Mouse (Mus musculus) A20 (cell line): ENCODE results near the gene Furin.

ENCODE experiments used
- DNase-seq: peaks from one replicate; pipeline ENCODE4 v3.0.0-alpha.2; 2011; ENCODE audit warnings: low read depth, low spot score

Furin gene

GRCm38 (mm10) chr7:80405188-80405695, at the start of gene Furin:
Gene Furin, minus strand, starts transcription at chr7:80405436.
- DNase-seq = no peak

- DNase-seq = no peak
Observed at GRCm38 (mm10) chr7:80454786-80455185, 49.5 kb upstream of the Furin start.

DNA sequence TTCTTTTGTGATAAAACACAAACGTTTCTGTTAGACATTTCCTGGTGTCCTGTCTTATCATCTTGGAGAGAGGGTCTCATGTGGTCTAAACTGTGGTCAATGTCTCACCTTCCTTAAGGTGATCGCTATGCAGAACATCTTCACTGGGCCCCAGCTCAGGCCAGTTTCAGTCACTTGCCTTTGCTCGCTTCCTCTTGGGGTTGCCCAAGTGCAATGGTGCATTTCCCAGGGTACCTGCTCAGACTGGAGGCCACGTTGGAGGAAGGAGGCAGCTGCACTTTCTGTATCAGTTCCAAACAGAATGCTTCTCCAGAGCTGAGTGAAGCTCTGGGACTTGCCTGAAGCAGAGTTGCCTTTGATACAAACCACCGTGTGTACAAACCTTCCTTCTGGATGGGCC, 48.8 kb upstream of the Furin start:
- DNase-seq = peak; percentile 63

DNA sequence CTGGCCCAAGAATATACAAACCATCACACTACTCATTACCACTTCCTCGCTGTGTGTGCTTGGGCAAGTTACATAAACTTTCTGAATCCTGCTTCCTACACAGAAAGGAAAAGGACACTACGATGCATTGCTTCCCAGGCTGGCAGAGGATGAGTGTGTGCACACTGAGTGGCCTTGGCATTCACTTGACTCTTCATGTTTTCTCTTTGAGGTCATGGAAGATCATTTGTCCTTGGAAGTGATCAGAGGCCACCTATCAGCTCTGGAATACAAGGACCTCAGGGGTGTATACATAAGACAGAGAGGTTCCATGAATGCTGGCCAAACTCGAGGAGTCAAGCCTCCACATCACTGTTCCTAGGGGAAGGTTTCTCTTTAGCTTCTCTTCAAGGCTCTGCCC, 47.9 kb upstream of the Furin start:
- no peak for DNase-seq

GRCm38 (mm10) chr7:80452241-80452640, 47.0 kb upstream of the Furin start:
- no peak for DNase-seq

DNA sequence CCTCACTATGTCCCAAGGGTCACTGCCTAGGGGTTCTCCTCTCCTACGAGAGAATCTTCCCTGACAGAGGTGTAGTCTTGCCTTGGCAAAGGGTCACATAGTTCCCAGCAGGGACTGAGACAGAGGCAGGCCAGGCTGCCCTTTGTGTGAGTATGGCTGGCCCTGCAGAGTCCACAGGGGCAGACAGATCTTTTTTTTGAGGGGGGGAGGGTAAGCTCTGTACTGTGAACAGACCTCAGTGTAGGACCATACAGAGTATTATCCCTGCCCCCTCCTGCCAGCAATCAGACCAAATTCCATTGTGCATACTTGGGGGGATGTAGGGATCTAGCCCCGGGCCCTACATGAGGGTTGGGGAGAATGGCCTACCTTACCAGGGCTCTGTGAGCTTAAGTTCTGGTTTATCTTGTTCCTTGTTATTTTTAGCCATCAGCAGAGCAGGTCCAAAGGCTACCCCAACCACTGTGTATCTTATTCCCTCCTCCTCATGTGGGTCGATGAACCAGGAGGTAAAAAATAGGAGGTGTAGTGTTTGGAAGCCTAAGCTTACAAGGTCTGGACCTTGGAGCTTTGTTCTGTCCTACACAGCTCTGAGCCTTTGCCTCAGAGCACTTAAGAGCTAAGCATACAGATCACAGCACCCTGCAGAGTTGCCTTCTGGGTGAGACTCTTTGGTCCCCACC, 46.5 kb upstream of the Furin start:
- DNase-seq = no peak

DNA sequence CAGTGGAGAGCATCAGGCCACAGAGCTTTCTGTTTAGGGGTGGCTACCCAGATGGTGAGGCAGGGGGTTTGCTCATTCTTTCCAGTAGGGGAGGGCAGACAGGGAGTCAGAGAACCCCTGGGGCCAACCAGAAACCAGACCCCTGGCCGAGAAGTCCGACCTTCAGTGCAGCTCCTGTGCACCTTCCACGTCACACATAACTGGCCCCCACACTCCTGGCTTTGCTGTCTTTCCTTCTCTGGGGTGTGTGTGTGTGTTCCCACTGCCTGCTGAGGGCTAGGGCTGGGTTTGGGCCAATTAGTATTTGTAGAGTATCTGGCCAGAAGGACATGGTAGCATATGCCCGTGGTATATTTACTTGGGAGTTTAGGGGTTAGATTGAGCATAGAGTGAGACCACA, 45.1 kb upstream of the Furin start:
- DNase-seq = no peak

DNA sequence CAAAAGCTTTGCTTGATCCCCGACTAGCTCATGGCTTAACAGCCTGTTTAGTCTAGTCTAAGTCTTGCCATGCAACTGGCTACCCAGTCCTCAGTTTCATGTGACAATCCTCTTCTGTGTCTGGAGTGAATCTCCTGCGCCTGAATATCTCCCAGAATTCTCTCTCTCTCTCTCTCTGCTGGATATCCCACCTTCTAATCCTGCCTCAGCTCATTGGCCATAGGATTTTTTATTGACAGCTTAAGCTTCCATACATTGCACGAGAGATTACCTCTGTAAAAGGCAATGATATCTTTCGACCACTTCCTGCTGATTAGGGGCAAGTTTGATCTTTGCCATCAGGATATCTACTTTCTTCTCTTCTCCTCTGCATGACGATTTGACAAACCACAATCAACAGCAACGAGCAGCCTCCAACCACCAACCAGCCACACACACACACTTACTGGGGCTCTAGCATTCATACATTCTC, 44.4 kb upstream of the Furin start:
- DNase-seq = no peak

- no peak for DNase-seq
Observed at GRCm38 (mm10) chr7:80447336-80447735, 42.1 kb upstream of the Furin start.

GRCm38 (mm10) chr7:80446221-80446878, 41.1 kb upstream of the Furin start:
- DNase-seq = no peak

DNA sequence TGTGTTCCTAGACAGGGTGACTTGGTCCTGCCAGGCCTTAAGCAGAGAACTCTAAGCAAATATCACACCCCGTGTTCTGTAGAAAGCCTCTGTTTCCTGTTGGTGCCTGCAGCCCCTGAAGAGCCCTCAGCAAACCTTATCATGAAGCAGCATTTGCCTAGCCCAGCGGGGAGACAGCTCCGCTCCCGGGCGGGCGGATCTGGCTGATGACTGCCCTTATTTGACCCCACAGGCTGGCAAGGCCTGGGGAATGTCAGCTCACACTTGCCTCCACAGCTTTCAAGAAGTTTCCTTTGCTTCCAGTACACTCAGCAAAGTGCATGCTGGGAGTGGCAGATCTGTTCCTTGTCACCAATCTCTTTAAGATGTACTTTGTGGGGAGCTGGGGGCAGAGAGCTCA, 40.3 kb upstream of the Furin start:
- no peak for DNase-seq

GRCm38 (mm10) chr7:80444401-80445249, 39.4 kb upstream of the Furin start:
- DNase-seq = no peak

- DNase-seq = no peak
Observed at GRCm38 (mm10) chr7:80443124-80443523, 37.9 kb upstream of the Furin start.

- DNase-seq = no peak
Observed at GRCm38 (mm10) chr7:80441986-80442904, 37.0 kb upstream of the Furin start.

GRCm38 (mm10) chr7:80440685-80441084, 35.4 kb upstream of the Furin start:
- DNase-seq = no peak

DNA sequence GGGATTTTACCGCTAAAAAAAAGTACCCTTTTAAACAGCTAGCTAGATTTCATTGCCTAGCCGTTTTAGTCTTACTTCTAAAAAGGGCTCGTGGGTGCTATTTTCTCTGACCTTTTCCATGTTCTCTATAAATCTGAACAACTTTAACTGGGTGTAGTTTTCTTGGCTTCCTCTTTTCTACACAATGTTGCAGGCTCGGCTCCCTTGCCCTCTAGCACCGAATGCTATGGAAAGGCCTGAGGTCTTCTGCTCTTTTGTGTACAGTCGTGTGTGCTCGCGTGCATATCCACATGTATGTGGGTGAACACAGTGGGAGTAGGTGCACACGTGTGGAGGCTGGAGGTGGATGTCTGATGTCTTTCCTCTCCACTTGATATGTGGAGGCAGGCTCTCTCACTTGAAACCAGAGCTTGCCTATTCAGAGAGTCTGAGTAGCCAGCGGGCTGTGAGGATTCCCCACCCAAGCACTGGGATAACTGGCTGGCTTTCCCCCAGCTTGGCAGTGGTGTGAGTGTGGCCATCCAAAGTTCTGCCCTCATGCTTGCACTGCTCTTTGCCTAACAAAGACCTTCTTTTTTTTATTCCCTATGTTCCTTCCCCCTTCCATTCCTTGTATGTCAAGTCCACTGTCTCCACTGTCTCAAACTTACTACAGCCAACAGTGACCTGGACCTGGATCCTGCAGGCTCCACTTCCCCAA, 34.7 kb upstream of the Furin start:
- no peak for DNase-seq

- DNase-seq = no peak
Observed at GRCm38 (mm10) chr7:80439032-80439760, 34.0 kb upstream of the Furin start.

GRCm38 (mm10) chr7:80436571-80436970, 31.3 kb upstream of the Furin start:
- DNase-seq = no peak

- DNase-seq = no peak
Observed at GRCm38 (mm10) chr7:80435594-80435993, 30.4 kb upstream of the Furin start.

- no peak for DNase-seq
Observed at GRCm38 (mm10) chr7:80429661-80430060, 24.4 kb upstream of the Furin start.
